Mouse (Mus musculus) cerebellum, postnatal 25 days (tissue): ENCODE results near the gene Muc15.
A peak's percentile ranks its signal among the peaks of the same experiment; 100 is the strongest.

Source experiments
- DNase-seq, 2 experiments: peaks; one replicate each; pipeline ENCODE4 v3.0.0; 2021; ENCODE audit warnings: mixed read lengths in 2 of 2

Gene Muc15

GRCm38 (mm10) chr2:110721290-110721753, at the start of gene Muc15:
TSS of gene Muc15 (plus strand) at chr2:110721340.
- peak; percentile 24 to 48 for DNase-seq

- no peak for DNase-seq
Measured at GRCm38 (mm10) chr2:110709436-110709835, 11.7 kb upstream of the Muc15 start.

DNA sequence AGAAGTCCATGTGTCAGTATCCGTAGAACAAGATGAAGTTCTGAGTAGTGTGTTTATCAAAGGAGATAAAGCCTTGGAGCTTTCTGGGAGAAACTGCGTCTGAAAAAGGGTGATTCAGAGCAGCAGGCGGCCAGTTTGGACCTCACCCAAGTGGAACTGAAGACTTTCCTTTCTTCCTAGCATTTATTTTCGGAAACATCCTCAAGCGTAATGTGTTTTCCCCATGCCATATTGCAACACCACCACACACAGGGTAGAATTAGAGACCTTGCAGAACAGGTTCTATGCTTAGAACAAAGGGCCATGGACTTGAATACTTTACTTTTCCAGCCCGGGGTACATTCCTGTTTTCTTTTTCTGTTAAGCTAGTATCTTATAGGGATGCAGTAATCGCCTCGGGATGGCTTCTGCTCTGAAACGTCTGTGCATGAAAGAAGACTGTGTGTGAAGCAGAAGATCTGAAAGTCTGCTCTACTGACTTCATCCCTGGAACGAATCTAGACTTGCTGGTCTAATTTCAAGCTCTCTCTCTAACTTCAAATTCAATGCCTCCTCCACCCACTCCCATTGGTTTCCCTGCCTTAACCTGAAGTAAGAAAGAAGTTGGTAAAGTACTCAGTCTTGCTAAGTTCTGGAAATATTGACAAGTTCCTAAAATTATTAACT, 11.0 kb upstream of the Muc15 start:
- DNase-seq: peak in 1 of 2 experiments; percentile 37

DNA sequence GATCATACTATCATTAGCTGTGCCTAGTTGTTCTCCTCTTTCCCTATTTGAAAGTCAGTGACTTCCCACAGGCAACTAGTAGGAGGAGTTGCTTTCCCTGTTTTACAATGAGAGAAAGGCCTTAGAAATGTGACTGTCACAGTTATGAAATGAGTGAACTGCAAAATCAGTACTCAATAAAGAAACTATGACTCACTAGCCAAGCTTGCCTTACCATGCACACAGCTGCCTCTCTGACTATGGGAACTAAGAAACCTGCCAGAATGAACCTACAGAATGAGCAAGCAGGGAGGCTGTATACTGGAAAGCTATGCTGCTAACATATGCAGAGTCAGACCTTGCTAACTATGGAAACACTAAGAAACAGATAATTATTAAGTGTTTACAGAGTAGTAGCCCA, 2.1 kb upstream of the Muc15 start:
- DNase-seq: no peak

- no peak for DNase-seq
Measured at GRCm38 (mm10) chr2:110722208-110722607, 1.1 kb downstream of the Muc15 start.

GRCm38 (mm10) chr2:110726106-110726505, 5.0 kb downstream of the Muc15 start:
- peak in 1 of 2 experiments; percentile 5 for DNase-seq

DNA sequence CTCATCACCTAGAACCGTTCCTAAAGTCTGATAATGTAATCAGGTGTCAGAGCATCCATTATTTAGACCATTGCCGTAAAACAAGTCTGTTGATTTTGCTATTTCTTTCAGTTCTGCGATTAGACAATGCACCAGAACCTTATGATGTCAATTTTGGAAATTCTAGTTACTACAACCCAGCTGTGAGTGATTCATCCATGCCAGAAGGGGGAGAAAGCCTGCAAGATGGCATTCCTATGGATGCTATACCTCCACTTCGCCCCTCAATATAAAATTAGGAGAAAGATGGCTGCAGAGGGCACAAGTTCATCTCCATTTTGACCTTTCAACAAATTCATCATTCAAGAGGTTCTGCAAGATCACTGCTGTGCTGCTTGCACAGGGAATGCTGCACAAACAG, 16.1 kb downstream of the Muc15 start:
- no peak for DNase-seq

- DNase-seq: no peak
Measured at GRCm38 (mm10) chr2:110737981-110738380, 16.8 kb downstream of the Muc15 start.

DNA sequence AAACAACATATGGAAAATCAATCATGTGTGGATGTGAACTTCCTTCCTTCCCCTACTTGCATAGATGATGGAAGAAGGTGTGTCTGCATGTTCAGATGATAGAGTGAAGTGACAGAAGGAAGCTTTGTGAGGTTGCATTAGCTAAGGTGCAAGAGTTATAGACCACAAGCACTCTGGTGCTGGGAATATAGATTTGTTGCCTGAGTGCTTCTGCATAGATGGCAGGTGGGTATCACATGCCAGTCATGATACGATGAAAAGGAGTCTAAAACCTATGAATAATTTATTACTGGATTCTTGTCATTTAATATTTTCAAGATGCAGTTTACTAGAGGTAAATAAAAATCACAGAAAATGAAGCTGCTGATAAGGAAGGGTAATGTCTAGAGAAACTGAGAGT, 18.6 kb downstream of the Muc15 start:
- no peak for DNase-seq

GRCm38 (mm10) chr2:110740493-110740892, 19.4 kb downstream of the Muc15 start:
- no peak for DNase-seq

GRCm38 (mm10) chr2:110757556-110757955, 36.4 kb downstream of the Muc15 start:
- no peak for DNase-seq

- DNase-seq: no peak
Measured at GRCm38 (mm10) chr2:110759434-110759833, 38.3 kb downstream of the Muc15 start.

GRCm38 (mm10) chr2:110787396-110787795, 66.3 kb downstream of the Muc15 start:
- DNase-seq: no peak
